Mouse (Mus musculus) kidney, embryonic 14.5 days (tissue): Measurements from ENCODE around the gene Nom1. TPM values are rescaled to one million over a fixed set of nuclear protein-coding genes. Genes with fewer than 3 reads are reported as not detected.
A peak's percentile ranks its signal among the peaks of the same experiment; 100 is the strongest.

Experiments
- ATAC-seq: fragments of 200-750 bp; cut with Nextera tagmentation; 2 replicates; pipeline ENCODE4 v1.8.0; 2017; ENCODE audit warnings: moderate number of reproducible peaks, mild to moderate bottlenecking, moderate TSS enrichment, moderate library complexity; ENCODE audit not compliant: low FRiP score, low TSS enrichment
- H3K27ac ChIP-seq: fragments of 300-500 bp; sonication (generic); 2 replicates; pipeline ENCODE4 v1.5.1; 2014; ENCODE audit warnings: low read depth, mild to moderate bottlenecking, low read length, moderate library complexity, mixed read lengths
- H3K27me3 ChIP-seq: fragments of 300-500 bp; sonication (generic); 2 replicates; pipeline ENCODE4 v1.6.1; 2014; ENCODE audit warnings: mild to moderate bottlenecking, low read length; ENCODE audit not compliant: control insufficient read depth, insufficient read depth
- H3K36me3 ChIP-seq: fragments of 300-500 bp; sonication (generic); 2 replicates; pipeline ENCODE4 v1.6.1; 2014; ENCODE audit warnings: low read length, mixed read lengths; ENCODE audit not compliant: control insufficient read depth, insufficient read depth
- H3K4me1 ChIP-seq: fragments of 300-500 bp; sonication (generic); 2 replicates; pipeline ENCODE4 v1.6.1; 2014; ENCODE audit warnings: low read length, mixed read lengths; ENCODE audit not compliant: control insufficient read depth, insufficient read depth
- H3K4me2 ChIP-seq: fragments of 300-500 bp; sonication (generic); replicated peaks from 2 replicates; pipeline ENCODE4 v1.6.1; 2014; ENCODE audit warnings: low read depth, mild to moderate bottlenecking, low read length
- H3K4me3 ChIP-seq: fragments of 300-500 bp; sonication (generic); 2 replicates; pipeline ENCODE4 v1.5.1; 2014; ENCODE audit warnings: mild to moderate bottlenecking, low read length
- H3K9ac ChIP-seq: fragments of 300-500 bp; sonication (generic); 2 replicates; pipeline ENCODE4 v1.6.1; 2014; ENCODE audit warnings: low read depth, mild to moderate bottlenecking, low read length, moderate library complexity
- H3K9me3 ChIP-seq: fragments of 300-500 bp; sonication (generic); 2 replicates; pipeline ENCODE4 v1.6.1; 2016; ENCODE audit warnings: low read length; ENCODE audit not compliant: control insufficient read depth
- WGBS: fragments of 180-500 bp; shearing (Covaris S2); extraction: QIAGEN DNeasy Blood & Tissue Kit; methylation state at CpG from one replicate; pipeline ENCODE4 v1.1.7; 2014; 5-methylcytosine and 5-hydroxymethylcytosine counted together
- polyA plus RNA-seq: library from polyadenylated mRNA; unstranded; fragments of >200 nt; fragmentation: Nextera tagmentation; extraction: Ambion mirVana; gene quantifications from 2 replicates; pipeline ENCODE4 v1.2.1, GENCODE M21; 2014

Nom1 gene
- polyA plus RNA-seq, 1 experiment from 2014 or later = 20.7 TPM

DNA sequence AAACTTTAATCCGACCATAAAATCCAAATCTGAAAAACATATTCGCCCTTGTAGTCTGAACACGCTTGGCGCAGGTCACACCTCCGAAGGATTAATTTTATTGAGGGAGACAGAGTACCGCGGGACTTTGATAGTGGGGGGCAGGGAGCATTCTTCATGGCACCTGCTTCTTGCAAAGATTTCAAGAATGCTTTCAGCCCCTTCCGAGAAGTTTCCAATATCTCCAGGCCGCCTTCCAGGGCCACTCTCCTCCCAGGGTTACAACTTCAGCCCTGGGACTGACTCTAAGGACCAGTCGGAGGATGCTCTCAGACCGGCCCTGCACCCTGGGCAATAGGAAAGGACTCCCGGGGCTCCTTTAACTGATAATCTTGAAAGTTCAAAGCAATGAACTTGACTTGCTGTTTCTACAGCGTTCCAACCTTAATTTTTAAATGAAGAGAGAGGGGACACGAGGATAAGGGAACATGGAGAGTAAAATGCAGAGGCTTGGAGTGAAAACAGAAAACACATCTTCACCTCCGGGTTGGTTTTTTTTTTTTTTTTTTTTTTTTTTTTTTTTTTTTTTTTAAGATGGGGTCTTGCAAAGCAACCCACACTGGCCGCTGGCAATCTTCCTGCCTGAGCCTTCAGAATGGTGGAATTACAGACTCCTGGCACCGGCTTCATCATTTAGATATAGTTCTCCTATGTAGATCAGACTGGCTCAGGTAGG is 34.0 kb downstream of the Nom1 start:
- H3K36me3 ChIP-seq = no peaks in the 10 kb centered on the region
- H3K4me1 ChIP-seq = no peaks in the 10 kb centered on the region
- H3K9me3 ChIP-seq = no peaks in the 10 kb centered on the region
- no peak overlapping the region for H3K9ac ChIP-seq
- 2% methylated on average over 17 of the region's 17 CpGs for WGBS
- ATAC-seq = no peak
- peaks cover 68% of the 10 kb centered on the region for H3K27me3 ChIP-seq
- H3K4me3 ChIP-seq = peak overlapping the region; percentile 40
- H3K27ac ChIP-seq = no peak overlapping the region
- H3K4me2 ChIP-seq = peak overlapping the region; percentile 50

DNA sequence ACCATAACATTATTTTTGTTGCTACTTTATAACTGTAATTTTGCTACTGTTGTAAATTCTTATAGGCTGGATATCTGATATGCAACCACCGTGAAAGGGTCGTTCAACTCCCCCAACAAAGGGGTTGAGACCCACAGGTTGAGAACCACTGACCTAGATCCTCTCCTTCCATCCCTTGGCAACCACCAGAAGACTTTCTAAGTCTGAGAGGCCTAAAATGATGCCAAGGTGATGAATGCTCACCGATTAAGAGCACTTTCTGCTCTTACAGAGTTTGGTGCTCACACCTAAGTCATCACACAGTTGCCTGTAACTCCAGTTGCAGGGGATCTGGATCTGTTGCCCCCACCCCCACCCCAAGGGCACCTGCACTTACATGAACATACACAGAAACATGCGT is 35.0 kb downstream of the Nom1 start:
- peaks cover 78% of the 10 kb centered on the region for H3K27me3 ChIP-seq
- 5% methylated on average over 4 of the region's 4 CpGs for WGBS

DNA sequence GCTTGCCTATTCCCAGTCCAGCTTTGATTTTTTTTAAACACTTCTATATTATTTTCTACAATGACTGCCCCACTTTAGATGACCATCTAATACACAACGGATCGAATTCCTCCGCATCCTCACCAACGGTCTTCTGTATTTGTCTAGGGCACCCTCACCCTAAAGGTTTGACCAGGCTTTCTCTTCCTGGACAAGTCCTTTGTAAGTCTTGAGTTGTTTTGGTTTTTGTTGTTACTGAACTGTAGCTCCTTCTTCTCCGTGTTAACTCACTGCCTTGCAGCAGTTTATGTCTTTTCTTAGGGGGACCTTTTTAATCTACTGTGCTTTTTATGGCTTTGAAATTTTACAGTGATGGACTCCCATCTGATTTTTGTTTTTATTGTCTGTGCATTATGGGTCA is 35.8 kb downstream of the Nom1 start:
- no peaks in the 10 kb centered on the region for H3K36me3 ChIP-seq
- H3K4me3 ChIP-seq = no peak overlapping the region
- H3K9ac ChIP-seq = no peak overlapping the region
- 12% methylated on average over 5 of the region's 5 CpGs for WGBS
- H3K4me1 ChIP-seq = no peaks in the 10 kb centered on the region
- H3K27me3 ChIP-seq = peaks cover 86% of the 10 kb centered on the region
- H3K9me3 ChIP-seq = no peaks in the 10 kb centered on the region
- no peak overlapping the region for H3K27ac ChIP-seq
- no peak overlapping the region for H3K4me2 ChIP-seq
- ATAC-seq = no peak

More for the DNA sequence above, 35.0 kb downstream of the Nom1 start:
- no peaks in the 10 kb centered on the region for H3K9me3 ChIP-seq
- no peak for ATAC-seq
- H3K9ac ChIP-seq = no peak overlapping the region
- H3K4me2 ChIP-seq = no peak overlapping the region
- no peak overlapping the region for H3K4me3 ChIP-seq
- no peaks in the 10 kb centered on the region for H3K4me1 ChIP-seq
- no peak overlapping the region for H3K27ac ChIP-seq
- no peaks in the 10 kb centered on the region for H3K36me3 ChIP-seq

DNA sequence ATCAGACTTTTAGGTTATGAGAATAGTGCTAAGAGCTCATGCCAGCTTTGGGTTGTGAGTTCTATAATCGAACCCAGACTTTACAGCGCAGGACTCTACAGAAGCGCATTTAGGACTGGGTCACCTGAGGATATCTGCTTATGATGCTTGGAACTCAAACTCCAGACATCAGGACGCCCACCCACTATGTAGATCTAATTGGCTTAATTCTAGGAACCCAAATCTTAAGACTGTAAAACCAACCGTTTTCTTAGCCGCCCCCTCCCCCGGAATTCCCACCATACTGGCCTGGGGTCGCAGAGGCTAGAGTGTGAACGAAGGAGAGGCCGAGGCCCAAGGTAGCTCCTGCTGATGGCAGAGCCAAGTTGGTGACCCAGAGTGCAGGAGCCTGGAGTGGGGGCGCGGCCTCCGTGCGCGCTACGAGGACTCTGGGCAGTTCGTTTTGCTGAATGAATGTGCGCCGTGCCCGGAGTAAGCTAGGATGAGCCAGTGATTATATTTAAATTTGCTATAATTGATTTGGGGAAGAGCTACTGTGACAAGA is 36.5 kb downstream of the Nom1 start:
- H3K27ac ChIP-seq = no peak overlapping the region
- H3K9ac ChIP-seq = no peak overlapping the region
- no peaks in the 10 kb centered on the region for H3K4me1 ChIP-seq
- 4% methylated on average over 20 of the region's 20 CpGs for WGBS
- ATAC-seq = no peak
- H3K27me3 ChIP-seq = peaks cover 92% of the 10 kb centered on the region
- no peak overlapping the region for H3K4me3 ChIP-seq
- H3K4me2 ChIP-seq = no peak overlapping the region
- no peaks in the 10 kb centered on the region for H3K9me3 ChIP-seq
- no peaks in the 10 kb centered on the region for H3K36me3 ChIP-seq

DNA sequence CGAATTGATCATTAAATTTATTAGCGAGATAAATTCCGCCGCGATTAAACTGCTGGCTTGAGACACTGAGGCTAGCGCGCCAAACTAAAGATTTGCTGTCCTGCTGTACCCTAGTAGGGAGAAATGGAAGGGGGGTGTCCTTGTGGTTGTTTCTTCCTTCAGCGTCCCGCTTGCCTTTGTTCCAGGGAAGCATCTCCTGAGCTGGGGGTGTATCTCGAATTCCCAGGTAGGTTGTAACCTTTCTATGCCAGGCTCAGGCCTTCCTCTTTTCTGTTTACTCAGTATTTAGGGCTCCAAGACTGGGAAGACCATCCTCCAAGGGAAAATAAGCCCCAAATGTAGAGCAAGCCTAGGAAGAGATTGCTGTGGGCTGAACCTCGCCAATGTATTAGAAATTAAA is 36.9 kb downstream of the Nom1 start:
- peaks cover 94% of the 10 kb centered on the region for H3K27me3 ChIP-seq
- H3K36me3 ChIP-seq = no peaks in the 10 kb centered on the region
- no peak overlapping the region for H3K9ac ChIP-seq
- H3K4me2 ChIP-seq = no peak overlapping the region
- WGBS = 4% methylated on average over 11 of the region's 11 CpGs
- no peaks in the 10 kb centered on the region for H3K4me1 ChIP-seq
- H3K4me3 ChIP-seq = no peak overlapping the region
- no peaks in the 10 kb centered on the region for H3K9me3 ChIP-seq
- no peak overlapping the region for H3K27ac ChIP-seq
- ATAC-seq = no peak

DNA sequence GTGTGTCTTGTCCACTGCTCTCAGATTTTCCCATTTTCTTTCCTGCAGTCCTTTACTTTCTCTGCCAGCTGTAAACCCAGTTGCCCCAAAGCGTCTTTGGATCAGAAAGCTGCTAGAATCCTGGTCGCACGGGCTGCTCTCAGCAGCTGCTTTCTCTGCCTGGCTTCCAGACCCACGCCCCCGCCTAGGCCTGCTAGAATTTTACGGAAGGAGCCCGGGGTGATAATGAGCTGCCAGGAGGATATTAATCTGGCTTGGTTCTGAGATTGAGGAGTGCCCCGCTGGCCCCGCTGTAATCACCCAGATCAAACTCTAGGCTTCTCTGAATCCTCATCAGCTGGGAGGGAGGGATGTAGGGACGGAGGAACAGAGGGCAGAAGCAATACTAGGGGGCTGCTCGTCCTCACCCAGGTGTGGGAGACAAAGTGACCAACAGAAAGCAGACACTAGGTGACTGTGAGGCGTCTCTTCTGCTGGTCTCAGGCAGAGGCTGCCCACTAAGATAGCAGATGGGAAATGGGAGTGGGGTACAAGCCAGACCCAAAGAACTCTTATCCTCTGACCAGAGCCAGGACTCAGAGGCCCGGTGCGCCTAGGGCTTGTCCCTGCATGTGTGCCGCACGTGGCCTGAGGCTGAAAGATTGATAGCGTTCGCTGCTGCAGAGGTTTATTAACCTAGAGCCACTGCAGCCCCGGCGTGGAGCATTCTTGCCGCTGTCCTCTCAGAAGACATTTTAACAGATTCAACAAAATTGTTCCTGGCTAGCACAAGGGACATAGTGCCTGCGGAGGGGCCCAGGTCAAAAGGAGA is 37.6 kb downstream of the Nom1 start:
- no peak for ATAC-seq
- H3K4me1 ChIP-seq = no peaks in the 10 kb centered on the region
- no peak overlapping the region for H3K4me2 ChIP-seq
- WGBS = 2% methylated on average over 22 of the region's 22 CpGs
- H3K27me3 ChIP-seq = peaks cover 94% of the 10 kb centered on the region
- no peak overlapping the region for H3K27ac ChIP-seq
- no peaks in the 10 kb centered on the region for H3K36me3 ChIP-seq
- H3K9ac ChIP-seq = no peak overlapping the region
- H3K9me3 ChIP-seq = no peaks in the 10 kb centered on the region
- no peak overlapping the region for H3K4me3 ChIP-seq

DNA sequence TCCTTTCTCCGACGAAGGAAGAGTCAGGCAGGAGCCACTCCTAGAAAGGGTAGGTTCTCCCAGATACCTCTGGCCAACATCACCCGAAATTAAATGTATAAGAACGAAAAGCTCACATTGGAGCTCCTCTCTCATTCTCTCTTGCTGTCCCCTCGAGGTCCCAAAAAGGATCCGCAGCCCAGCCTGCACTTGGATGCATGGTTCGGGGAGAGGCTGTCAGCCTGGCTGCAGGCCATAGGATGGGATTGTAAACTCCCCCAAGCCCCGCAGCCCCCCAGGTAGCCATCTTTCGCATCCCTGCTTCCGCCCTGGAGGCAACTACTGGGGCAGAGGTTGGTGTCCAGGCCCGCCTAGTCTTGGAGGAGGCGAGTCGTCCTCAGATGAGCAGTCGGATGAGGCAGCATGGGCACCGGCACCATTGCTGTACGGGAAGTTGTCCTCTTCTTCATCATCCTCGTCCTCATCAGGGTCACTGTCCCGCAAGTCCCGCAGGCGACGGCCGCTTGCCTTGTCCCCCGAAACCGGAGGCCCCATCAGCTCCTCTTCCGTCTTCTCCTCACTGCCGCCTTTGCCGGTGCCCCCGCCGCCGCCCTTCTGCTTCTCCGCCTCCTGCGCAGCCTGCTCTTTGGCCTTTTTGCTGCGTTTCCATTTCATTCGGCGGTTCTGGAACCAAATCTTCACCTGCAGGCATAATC is 39.2 kb downstream of the Nom1 start:
- Histone ChIP-seq H3K27ac (no peak overlapping the region), H3K4me2 (no peak overlapping the region), H3K4me1 (peaks cover 12% of the 10 kb centered on the region), H3K4me3 (no peak overlapping the region), H3K27me3 (peaks cover 95% of the 10 kb centered on the region), H3K9me3 (no peaks in the 10 kb centered on the region), H3K36me3 (no peaks in the 10 kb centered on the region), H3K9ac (no peak overlapping the region)
- no peak for ATAC-seq
- 1% methylated on average over 35 of the region's 35 CpGs for WGBS

DNA sequence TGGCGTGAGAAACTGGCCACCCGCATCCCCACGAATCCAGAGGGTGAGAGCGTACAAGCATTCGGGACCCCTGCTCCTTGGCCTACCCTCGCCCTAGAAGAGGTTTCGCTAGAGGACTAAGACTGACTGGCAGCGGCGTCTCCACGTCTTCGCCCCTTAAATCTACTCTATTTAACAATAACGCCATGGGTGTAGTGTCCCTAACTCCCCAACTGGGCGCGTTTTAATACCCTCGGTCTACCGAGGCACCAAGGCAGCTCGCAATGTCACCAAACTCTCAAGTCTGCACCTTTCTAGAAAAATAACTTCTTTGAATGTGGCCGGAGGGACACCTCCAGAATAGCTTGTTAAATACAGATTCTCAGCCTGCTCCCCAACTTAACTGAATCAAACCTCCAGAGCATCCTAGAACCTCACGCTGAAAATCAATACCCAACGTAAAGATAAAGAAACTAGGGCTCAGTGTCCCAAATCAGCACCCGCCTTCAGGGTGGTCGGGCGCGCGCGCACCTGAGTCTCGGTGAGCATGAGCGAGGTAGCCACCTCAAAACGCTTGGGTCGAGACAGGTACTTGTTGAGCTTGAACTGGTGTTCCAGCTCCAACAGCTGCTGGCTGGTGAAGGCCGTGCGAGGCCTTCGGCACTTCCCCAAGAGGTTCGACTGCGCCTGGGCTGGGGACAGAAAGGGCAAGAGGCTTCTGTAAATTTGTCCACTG is 39.9 kb downstream of the Nom1 start:
- Histone ChIP-seq H3K9me3 (no peaks in the 10 kb centered on the region), H3K27ac (no peak overlapping the region), H3K36me3 (no peaks in the 10 kb centered on the region), H3K4me3 (no peak overlapping the region), H3K9ac (no peak overlapping the region), H3K4me1 (peaks cover 12% of the 10 kb centered on the region), H3K4me2 (no peak overlapping the region), H3K27me3 (peaks cover 99% of the 10 kb centered on the region)
- 1% methylated on average over 35 of the region's 35 CpGs for WGBS
- ATAC-seq = no peak
